Mouse (Mus musculus) lung, postnatal 10 days (tissue): ENCODE results near the gene Zar1l.
A peak's percentile ranks its signal among the peaks of the same experiment; 100 is the strongest.
"Not testable (repeated sequence)": the region's sequence is repeated elsewhere in the genome, so short reads cannot be mapped to it uniquely, and the experiment has no call there.

Experiments
- DNase-seq: peaks from one replicate; pipeline ENCODE4 v3.0.0; 2021

Zar1l gene

DNA sequence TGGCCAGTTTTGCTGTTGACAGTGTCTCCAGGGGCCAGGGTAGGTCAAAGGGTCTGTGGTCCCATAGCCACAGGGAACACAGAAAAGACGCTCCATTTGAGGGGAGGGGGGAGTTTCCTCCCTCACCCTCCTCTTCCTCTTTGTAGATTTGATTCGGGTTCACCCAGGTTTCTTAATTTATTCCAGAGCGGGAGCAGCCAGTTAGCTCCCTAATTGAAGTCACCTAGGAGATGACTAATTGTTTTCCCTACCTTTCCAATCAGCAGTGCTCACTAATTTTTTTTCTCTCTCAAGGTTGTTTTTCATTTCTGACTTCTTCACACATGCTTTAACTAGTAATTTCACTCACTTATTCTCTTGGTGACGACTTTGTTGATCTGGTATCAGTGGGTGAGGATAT lies at the start of gene Zar1l:
Gene Zar1l (minus strand): TSS at position 101 of the 400 bp plus-strand sequence.
- DNase-seq: no peak

DNA sequence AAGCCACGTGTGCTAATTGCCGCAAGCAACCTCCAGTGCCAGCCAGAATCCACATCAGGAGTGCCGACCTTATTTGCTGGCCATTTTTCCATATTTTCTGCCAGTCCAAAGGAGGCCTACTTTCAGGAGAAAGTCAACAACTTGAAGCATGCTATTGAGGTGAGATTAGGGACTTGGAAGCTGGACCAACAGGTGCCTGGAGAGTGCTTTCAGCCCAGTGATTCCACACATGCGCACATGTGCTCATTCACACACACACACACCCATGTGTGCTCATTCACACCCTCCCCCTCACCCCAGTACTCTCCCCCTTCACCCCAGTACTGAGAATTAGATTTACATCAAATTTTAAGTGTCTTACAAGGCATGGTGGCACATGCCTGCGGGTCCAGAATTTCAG lies 49.0 kb upstream of the Zar1l start:
- peak; percentile 32 for DNase-seq

DNA sequence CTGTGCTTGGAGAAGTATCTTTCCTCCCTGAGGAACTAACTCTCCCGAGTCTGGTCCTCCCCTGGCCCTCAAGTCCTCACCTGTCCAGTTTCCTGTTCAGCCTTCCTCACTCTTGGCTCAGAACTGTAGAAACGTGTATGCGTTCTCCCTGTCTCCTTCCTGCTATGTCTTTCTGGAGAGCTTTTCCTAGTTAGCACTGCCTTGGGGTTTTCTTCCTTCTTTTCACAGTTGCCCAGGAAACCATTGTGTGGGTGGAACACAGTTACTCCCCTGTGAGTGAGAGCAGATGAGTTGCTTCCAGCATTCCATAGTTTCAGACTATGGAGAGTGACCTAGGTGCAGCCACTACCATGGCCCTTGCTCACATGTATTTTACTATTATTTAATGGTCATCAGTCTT lies 48.3 kb upstream of the Zar1l start:
- no peak for DNase-seq

DNA sequence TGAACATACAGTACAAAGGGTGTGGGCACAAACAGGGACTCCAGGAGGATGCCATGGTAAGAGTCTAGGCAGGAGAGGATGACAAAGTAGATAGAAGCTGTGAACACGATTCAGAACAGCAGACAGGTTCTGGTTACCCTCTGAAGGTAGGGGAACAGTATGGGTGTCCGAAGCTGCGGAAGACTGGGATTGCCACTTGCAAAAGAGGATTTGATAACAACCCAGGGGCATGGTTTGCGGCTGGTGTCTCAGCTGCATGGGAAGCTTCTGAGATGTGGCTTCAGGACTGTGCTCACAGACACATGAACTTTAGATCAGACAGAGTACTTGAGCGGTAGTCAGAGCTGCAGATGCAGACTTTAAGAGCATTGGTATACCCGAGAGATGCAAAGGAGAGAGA lies 46.5 kb upstream of the Zar1l start:
- DNase-seq: no peak

DNA sequence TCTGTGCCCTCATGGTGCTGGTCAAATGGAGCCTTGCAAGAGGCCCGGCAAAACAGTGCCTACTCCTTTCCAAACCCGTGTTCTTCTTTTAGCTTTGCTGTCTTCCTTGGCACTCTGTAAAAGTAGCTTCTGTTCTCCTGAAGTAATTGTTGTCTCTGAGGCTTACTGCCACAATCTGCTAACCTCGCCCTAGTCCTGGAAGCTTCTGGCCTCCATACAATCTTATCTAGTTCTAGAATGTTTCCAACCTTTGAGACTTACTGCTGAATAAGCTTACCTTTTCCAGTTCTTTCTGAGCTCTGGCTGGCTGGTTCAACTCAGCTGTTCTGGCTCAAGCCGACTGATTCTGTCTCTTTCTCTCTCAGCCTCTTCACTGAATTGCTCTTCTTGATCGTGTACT lies 43.8 kb upstream of the Zar1l start:
- DNase-seq: no peak

DNA sequence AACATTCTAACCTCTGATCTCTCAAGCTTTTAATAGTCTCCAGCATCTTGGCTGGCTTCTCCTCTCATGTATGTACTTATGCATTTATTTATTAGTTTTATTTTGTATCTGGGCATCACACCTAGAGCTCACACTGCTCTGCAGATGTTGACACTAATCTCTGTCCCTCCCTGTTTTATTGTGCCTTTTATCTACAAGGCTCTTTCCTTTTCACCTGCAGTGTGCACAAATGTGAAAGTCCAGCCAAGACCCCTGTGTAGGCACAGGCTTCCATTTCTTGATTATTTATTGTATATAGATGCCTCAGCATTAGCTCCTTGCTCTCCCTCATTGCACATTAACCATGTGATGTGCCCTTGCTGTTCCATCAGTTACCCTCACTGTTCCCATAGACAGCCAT lies 43.4 kb upstream of the Zar1l start:
- DNase-seq: no peak

DNA sequence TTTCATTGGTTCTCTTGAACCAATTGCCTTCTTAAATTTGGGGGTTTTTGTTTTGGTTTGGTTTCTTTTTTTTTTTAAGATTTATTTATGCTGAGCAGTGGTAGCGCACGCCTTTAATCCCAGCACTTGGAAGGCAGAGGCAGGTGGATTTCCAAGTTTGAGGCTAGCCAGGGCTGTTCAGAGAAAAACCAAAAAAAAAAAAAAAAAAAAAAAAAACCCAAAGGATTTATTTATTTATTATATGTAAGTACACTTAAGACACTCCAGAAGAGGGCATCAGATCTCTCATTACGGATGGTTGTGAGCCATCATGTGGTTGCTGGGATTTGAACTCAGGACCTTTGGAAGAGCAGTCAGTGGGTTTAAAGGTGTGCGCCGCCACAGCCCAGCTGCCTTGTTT lies 42.9 kb upstream of the Zar1l start:
- no peak for DNase-seq

DNA sequence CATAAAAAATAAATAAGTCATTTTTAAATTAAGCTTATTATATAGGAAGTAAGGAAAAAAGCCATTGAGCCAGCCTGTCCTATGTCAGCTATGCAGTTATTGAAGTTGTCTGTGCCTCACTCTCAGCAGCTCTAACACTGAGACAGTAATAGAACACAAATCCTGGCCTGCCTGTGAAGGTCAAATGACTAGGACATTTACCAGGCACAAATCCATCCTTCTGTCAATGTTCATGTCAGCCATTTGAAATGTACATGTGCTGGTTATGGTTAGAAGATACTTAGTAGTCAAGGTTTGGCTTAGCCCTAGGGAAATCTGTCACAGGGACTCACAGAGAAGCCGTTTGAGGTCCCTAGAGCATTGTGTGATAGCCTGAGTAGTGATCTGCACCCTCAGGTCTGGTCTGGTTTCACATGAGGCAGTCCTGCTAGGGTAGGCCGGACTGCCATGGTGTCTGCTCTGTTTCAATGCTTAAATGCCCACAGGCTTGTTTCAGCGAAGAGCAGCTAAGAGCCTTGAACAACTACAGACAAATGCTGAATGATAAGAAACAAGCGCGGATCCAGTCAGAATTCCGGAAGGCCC lies 41.6 kb upstream of the Zar1l start:
- DNase-seq: no peak

DNA sequence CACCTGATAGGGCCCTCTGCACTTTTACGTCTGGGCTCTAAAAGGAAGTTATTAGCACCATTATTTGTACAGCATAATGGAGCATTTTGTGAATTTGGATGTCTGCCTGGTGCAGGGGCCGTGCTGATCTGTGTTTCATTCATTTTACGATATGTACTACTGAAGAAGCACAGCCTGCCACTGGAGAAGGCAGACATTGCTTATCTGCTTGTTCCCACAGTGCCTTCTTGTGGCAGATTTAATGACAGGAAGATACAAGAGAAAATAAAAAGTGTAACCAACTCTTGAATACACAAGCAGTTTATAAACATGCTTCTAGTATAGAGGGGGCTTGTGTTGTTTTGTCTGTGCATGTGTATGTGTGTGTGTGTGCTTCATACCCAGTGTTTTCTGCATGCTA lies 33.7 kb upstream of the Zar1l start:
- peak; percentile 6 for DNase-seq

DNA sequence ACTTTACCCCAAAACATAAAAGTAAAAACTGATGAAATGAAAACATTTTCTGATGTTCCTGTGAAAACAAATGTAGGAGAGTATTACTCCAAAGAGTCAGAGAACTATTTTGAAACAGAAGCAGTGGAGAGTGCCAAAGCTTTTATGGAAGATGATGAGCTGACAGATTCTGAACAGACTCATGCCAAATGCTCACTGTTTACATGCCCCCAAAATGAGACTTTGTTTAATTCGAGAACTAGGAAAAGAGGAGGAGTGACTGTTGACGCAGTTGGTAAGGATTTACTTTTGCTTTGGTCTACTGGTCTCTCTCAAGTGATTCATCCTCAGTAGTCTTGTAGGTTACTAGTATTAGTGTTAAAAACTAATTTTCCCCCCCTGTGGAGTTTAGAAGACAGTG lies 25.2 kb upstream of the Zar1l start:
- DNase-seq: peak; percentile 15

DNA sequence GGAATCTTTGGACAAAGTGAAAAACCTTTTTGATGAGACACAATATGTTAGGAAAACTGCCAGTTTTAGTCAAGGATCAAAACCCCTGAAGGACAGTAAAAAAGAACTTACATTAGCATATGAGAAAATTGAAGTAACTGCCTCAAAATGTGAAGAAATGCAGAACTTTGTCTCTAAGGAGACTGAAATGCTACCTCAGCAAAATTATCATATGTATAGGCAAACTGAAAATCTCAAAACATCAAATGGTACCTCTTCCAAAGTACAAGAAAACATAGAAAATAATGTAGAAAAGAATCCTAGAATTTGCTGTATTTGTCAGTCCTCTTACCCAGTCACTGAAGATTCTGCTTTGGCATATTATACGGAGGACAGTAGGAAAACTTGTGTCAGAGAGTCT lies 23.3 kb upstream of the Zar1l start:
- DNase-seq: no peak

DNA sequence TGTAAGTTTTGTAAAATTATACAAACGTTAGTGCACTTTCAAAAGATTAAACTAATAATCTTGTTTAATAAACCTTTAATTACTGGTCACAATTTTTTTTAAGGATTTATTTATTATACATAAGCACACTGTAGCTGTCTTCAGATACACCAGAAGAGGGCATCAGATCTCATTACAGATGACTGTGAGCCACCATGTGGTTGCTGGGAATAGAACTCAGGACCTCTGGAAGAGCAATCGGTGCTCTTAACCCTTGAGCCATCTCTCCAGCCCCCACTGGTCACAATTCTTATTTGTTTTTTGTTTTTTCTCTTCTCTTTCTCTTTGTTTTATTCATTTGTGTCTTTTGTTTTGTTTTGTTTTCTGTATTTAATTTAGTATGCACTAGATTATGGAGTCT lies 7.3 kb upstream of the Zar1l start:
- DNase-seq: no peak

DNA sequence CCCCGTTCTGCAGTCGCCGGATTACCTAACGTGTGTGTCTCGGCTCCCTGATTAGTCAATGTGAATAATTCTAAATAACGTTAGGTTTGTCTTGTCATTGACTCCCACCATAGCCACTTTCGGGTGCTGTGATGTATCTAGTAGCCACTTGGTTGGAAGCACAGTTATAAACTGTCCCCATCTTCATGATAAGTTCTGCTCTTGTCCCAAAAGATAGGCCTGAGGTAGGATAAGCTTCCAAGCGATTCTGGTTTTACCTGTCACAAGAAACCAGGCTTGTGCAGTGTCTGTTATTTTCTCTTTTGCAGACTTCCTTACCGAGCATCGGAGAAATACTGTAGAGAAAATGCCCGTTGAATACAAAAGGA lies 4.9 kb upstream of the Zar1l start:
- DNase-seq: no peak

DNA sequence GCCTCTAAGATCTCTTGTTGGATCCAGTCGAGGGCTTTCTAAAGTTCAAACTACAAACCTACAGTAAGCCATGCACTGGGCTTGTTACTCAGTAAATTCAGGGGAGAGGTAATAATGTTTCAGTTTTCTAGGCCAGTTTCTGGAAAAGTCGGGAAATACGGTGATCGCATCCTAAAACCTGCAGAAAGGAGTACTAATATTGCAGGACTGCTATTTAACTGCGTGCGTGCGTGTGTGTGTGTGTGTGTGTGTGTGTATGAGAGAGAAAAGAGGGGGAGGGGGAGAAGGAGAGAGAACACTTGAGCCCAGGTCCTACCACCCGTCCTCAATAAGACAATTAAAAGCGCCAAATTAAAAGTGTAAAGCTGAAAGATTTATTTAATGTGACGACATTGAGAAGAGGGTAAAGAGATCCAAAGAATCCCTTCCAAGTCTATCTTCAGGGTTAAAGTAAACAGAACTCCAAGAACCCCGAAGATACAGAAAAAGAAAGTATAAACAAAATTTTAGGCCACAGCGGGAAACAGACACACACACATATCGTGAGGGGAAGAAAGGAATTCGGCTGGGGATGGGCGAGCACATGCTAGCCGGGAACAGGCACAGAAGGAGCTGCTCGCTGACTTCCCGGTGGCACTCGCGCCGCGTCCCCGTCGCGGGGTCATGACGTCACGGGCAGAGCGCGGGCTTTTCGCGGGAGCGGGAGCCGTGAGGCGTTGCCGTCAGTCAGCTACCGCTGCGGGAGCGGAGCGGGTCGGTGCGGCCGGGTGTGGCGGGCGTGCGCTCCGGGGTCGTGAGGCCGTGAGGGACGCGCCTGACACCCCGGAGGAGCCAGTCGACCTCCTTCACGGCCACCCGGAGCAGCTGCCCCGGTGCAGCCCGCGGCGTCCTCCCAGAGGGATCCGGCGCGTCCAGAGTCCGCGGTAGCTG lies 4.2 kb upstream of the Zar1l start, which contains the start of gene Brca2:
Gene Brca2 (plus strand): TSS at position 694 of the 930 bp plus-strand sequence.
- peak; percentile 94 for DNase-seq

DNA sequence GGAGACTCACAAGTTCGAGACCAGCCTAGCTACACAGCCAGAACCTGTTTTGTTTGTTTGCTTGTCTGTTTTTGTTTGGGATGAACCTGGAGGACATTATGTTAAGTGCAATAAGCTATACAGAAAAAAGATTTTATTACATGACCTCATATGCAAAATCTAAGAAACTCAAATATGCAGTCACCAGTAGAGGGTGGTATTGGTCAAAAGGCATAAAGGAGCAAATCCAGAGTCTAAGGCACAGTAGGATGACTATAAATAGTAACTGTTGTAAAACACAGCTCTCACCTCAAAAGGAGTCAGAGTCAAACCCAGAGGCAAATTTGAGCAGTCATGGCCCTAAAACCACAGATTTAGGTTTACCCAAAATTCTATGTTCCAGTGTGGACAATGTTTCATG lies 1.6 kb upstream of the Zar1l start:
- DNase-seq: peak; percentile 38

DNA sequence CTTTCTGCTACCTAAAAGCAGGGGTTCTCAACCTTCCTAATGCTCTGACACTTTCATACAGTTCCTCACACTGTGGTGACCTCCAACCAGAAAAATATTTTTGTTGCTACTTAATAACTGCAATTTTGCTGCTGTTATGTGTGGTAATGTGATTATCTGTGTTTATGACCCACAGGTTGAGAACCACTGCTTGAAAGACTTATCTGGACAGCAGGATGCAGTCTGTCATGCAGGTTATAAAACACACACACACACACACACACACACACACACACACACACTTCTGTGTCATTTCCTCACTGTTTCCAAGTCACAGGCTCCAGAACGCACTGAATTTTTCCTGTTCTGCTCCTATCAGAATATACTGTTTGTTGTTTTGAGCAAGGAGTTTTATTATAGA lies 3.9 kb downstream of the Zar1l start:
- no peak for DNase-seq

DNA sequence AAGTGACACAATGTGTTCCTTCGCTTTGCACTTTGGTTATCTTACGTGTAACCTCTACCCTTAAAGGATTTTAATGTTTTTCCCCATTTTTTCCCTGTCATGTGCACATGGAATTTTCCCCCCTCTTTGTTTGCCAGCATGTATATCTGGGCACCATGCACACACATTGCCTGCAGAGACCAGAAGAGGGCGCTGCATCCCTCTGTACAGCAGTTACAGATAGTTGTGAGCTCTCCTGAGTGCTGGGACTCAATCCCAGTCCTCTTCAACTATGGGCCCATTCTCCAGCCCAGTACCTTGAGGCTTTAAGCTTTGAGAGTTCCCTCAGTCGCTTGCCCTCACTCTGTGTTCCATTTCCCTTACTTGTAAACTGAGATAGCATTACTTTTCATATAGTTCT lies 4.7 kb downstream of the Zar1l start:
- no peak for DNase-seq

DNA sequence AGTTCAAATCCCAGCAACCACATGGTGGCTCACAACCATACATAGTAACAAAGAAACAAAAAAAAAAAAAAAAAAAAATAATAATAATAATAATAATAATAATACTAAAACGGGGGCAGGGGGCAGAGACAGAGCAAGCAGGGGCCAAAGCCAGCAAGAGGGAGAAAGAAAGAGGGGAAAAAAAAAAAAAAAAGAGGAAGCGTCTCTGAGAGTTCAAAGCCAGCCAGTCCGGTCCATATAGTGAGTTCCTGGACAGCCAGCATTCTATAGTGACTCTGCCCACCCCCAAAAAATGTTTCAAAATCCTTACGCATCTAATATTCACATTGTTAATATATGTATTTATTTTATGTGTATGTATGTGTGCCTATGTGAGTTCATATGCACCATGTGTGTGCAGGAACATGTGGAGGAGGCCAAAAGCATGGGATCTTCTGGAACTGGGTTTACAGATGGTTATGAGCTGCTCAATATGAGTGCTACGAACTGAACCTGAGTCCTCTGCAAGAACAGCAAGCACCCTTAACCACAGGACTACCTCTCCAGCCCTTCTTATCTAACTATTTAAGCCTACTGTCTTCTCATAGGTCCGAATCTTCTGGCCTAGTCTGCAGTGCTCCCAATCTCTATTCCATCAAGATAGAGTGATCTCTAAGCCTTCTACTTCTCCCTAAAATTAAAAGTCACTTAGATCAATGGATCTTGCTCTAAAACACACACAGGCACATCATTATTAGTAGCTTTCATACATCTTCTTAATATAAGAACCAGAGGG lies 7.3 kb downstream of the Zar1l start:
- DNase-seq: no peak

DNA sequence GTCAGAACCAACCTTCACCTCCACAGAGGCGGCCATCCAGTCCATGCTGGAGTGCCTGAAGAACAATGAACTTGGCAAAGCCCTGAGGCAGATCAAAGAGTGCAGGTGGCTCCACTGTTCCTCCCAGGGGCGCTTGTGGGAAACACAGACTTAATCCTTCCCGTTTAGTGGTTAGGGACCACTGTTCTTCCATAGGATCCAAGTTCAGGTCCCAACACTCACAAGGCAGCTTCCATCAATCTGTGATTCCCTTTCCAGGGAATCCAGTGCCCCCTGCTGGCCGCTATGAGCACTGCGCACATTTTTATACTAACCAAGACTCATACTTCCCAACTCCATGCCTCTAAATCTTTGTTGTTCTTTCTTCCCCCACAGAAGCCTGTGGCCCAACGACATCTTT lies 22.2 kb downstream of the Zar1l start:
- peak; percentile 58 for DNase-seq

DNA sequence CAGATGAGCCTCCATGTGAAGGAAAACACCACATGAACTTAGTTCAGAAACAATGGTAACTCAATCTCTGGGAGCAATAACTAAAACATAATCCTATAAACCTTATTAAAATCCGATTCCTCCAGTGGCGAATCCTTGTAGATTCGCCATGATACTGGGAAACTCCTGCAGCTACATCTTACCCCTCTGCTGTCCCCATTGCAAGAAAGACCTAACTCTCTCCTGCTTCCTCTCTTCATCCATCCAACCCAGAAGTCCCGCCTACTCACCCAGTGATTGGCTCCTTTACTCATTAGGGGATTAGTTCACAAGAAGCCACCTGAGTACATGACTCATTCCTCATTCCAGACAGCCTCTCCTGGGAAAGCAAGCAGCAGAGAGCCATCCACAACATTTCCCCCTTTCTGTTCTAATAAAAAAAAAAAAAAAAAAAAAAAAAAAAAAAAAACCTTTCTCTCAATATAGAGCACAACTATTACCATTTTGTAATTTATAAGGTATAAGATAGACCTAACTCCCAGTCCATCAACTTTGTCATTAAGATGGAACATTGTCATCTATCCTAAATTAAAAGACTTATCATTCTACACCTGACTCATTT lies 26.3 kb downstream of the Zar1l start:
- DNase-seq: not testable (repeated sequence)

DNA sequence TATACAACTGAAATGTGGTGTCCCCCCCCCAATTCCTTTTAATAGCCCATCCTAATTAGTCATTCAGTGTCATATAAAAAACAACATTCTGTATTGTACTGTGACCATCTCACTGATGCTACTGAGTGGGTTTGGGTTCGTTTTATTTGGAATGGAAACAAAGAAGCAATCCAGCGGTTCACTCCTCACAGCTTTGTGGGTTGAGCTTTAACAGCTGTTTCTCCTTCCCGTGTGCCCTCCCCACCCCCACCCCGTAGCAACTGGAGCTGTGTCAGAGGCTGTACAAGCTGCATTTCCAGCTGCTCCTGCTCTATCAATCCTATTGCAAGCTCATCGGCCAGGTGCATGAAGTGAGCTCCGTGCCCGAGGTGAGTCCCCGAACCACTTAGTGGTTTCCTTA lies 27.1 kb downstream of the Zar1l start:
- DNase-seq: no peak

DNA sequence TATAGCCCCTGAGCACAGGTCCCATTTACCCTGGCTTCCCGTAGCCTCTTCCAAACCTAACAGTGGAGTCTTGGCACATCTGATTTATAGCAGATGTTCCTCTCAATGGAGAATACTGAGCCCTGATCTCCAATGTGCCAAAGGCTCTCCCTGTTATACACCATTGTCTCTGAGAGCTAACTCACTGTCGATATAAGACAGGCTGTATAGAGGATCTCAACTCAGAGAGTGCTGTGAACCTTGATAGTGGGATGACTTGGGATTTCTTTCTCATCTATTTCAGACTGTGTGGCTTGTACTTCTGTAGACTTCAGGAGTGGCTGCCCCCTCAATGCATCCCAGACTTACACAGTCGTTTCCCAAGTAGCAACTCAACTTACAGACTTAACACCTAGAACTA lies 27.7 kb downstream of the Zar1l start:
- no peak for DNase-seq

DNA sequence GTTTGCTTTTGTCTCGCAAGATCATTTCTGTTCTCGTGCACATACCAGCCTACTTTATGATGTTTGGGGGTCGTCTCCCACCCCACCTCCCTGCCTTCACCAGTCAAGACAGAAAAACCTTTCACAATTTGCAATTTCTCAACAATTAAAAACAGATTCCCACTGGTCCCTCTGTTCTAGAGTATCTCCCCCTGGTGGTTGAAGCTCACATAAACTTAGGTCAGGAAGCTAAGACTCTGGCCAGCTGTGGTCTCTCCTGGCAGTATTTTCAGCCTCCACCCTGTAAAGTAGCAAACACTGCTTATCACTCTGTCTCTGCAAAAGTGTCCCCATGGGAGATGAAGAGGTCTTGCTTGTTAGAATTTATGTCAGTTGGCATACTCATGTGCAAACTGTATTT lies 32.8 kb downstream of the Zar1l start:
- peak; percentile 82 for DNase-seq
